Mouse (Mus musculus): ENCODE results near the gene Gm2a.
"Not testable (repeated sequence)": the region's sequence is repeated elsewhere in the genome, so short reads cannot be mapped to it uniquely, and the experiment has no call there.

Gm2a gene

DNA sequence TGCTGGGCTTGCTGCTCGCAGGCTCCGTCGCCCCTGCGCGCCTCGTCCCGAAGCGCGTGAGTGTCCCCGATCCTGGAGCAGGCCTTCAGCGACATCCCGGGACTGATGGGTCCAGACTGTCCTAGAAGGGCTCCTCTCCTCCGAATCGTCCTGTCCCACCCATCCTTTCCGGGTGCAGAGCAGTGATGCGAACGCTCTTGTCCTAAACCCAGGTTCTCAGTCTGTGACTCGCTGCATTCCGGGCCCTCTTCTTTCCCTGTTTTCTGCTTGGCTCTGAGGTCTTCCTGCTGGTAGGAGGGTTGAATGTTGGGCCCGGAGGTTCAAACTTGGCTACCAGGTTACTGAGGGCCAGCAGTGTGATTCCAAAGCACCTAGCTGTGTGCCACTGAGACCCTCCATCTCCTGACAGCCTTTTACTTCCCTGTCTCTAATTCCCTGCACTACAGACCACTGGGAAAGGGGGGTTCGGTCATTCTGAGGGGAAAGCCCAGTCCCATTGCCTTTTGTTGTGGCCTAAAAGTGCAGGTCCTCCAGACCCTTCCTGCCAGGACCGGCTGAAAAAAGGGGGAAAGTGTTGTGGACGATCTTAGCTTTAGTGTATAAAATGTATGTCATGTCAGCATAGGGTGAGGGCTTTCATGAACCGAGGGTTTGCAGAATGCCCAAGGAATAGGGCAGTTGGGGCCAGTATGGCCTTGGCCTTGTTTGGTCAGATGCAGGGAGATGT lies 437 bp downstream of the Gm2a start:
- DNase-seq = no peak

DNA sequence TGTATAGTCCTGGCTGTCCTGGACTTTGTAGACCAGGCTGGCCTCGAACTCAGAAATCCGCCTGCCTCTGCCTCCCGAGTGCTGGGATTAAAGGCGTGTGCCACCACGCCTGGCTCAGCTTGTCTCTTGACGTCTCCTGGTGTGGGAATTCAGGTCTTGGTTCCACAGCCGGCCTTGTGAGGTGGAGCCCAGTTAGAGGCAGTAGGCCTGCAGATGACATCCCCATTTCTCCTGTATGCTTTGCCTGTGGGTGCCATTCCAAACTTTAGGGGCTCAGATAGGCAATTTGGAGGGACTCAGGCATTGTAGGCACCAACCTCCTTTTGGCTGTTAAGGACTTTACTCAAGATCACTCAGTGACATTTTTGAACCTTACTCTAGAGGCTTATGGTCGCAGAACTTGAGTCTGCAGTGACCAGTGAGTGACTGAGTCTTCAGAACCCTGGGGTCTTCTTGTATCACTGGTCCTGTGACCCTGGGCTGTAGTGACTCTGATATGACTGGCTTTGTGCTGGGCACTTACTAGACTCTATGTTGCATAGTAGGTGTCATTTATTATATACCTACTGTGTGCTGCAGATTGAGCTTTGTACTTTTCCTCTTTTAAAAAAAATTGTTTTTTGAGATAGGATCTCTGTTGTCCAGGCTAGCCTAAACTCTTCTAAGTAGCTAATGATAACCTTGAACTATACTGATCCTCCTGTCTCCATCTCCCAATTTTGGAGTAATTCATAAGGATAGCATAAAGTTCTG lies 1.3 kb downstream of the Gm2a start:
- DNase-seq = peak; percentile 53

DNA sequence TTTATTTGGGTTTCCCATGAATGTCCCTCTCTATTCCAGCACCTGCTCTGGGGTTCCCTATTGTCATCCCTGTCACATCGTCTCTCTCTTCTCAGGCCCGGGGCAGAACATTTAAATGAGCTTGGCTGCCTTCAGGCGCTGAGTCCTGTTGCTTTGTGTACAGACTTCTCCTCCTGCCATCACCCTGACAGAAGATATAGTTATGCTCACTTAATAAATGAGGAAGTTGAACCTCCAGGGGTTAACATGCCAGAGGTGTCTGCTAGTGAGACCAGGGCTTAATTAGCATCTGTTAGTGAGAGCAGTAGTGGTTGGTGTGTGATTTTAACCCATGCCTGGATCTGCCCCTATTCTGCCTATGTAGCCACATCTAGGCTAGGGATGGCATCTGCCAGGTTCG lies 2.0 kb downstream of the Gm2a start:
- DNase-seq = no peak

DNA sequence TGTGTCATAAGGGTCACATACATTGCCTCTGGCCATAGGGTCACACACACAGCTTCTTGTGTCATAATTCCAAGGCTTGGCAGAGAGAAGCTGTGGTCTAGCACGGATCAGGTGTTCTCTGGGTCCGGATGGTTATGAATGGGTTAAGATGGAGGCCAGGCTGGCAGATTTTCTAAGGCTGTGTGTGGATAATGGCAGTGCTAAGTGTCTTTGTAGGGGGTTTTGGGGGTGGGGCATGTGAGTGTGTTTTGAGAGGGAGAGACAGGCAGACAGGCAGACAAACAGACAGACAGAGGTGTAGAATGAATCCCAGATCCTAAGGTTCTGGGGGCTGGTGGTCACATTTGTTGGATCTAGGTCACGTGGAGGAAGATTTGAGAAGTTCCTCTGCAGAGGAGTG lies 4.1 kb downstream of the Gm2a start:
- DNase-seq = peak; percentile 26

DNA sequence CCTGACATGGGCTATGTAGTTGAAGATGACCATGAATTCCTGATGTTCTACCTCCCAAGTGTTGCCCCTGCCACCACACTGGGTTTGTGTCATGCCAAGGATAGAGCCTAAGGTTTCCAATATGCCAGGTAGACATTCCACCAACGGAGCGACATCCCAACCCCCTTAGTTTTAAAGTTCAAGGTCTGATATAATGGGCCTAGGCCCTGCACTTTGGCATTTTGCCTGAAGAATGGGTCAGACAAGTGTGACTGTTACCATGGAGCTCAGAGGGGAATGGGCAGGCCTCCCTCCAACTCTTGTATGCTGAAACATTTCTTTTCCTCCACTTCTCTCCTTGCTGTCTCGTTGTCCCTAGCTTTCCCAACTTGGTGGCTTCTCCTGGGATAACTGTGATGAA lies 5.3 kb downstream of the Gm2a start:
- DNase-seq = peak; percentile 9

DNA sequence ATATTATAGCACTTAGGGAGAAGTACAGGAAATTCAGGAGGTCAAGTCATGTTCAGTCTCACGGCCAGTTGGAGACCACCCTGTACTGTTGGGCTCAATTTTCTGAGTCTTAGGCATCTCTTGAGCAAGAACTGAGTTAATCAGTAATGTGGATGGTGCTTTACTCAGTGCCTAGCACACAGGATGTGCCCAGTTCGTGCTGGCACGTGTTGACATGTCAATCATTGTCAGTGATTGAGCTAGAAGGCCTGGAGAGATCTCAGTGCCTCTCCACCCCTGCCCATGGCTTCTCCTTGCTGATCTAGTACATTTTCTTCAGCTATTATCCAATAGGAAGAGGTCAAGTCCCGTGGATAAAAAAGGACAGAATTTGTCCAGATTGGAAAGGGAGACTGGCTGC lies 7.5 kb downstream of the Gm2a start:
- peak; percentile 2 for DNase-seq

DNA sequence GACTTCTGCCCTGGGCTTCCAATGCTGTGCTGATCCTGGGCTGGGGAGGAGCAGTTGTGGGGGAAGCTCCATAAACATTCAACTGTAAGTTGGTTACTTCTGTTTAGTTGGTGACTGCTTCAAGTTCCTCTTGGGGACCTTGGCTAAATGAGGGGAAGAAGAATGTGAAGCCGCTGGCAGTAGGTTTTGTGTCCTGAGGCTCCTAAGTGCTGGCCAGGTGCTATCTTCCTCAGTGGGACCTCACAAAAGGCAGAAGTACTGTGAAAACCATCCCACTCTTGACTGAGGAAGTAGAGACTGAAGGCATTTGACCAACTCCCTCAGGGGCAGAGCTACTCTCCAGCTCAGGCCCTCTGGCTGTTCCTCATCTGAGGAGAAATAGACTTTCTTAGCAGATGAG lies 8.7 kb downstream of the Gm2a start:
- no peak for DNase-seq

DNA sequence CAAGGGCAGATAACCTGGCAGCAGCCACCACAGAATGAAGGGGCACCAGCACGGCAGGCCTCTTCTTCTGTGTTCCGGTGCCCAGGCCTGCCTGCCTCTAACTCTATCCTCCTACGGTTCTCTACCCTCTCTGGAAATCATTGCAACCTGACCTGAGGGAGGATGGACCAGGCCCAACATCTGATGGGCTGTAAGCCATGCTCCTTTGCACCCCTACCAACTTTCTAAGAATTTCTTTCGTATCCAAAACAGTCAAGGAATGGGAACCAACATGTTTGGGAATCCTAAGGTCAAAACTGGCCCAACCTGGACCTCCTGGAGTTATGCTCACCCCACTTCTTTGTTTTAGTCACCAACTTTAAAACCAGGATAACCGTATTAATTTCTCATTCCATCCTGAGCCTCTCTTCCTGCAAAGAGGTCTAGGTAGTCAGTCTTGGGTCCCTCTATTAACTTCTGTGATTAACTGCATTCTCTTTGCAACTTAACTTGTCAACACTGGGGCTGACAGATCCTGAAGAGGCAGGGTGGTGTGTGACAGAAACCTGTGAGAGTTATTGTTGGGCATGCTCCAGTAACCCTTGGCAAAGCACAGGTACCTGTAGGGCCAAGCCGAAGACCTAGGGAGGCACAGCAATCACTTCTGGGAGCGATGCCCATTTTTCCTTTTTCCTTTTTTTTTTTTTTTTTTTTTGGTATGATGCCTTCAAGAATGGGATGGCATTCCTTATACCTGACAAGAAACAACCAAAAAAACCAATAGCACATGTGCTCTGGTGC lies 11.8 kb downstream of the Gm2a start:
- DNase-seq = no peak

DNA sequence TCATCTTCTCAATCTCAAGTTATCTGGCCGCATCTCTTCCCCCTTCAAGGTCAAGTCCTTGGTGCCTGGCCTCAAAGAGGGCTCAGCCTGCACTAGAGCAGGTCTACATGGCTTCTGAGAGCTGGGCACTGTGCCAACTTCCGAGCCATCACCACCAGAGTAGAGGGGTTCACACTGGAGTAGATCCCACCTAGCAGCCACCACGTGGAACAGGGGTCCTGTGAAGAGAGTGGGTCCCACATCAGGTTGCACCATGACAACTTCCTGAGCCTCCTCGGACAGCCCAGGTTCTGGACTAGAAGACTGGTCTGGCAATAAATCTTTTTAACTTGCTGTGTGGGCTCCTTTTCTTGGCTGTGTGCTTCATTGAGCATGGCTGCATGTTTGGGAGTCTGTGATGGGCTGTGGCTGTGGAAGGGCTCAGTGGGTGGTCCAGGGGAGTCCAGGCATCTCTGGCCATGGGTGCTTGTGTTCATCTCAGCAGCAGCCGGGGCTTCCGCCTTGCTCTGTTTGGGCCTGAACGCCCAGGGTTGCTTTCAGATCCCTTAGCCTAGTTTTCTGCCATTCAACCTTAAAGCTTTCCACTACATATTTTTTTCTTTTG lies 12.8 kb downstream of the Gm2a start:
- DNase-seq = no peak

DNA sequence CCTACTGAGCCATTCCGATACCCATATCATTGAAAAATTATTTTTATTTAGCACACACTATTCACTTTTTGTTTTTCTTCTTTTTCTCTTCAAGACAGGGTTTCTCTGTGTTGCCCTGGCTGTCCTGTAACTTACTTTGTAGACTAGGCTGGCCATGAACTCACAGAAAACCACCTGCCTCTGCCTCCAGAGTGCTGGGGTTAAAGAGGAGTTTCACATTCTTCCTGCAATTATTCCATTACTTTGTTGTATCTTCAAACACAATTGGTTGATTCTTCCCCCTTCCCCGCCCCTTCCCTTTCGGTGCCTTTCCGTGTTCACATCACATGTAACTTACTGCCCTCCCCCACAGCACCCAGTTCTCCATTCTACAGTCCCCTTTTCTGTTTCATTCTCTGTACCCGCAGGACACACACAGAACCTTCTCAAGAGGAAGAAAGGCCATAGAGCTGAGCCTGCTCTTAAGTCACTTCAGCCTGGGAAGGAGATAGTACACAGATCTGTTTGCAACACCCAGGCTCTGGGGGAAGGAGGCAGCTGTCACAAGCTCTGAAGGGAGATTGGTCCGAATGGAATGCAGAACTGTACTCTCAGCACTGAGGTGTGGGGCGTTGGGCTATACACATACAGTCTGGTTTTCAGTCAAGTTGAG lies 15.4 kb downstream of the Gm2a start:
- no peak for DNase-seq

DNA sequence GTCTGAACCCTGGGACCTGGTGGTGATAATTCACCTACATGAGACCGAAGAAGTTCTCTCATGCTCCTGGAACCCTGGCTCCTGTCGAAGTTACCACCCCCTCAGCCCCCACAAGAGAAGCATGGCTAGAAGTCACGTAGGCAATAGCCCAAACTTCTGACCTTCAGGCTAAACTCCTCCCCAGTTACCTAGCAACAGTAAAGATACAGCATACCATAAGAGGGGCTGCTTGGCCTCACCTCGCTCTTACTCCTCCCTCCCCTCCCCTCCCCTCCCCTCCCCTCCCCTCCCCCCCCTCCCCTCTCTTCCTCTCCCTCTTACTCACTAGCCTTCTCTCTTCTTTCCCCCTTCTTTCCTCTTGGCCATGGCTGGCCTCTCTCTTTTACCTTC lies 15.9 kb downstream of the Gm2a start:
- DNase-seq = not testable (repeated sequence)

DNA sequence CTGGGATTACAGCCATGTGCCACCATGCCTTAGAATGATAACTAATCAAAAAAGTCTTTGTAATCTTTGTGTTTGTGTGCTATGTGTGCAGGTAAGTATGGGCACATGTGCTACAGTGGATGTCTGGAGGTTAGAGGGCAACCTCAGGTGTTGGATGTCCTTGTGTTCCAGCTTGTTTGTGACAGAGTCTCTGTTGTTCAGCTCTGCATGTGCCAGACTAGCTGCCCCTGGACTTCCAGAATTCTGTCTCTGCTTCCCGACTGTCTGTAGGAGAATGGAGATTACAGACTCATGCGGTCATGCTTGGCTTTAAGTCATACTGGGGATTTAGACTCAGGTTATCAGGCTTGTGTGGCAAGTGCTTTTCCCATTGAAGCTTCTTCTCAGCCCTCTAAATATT lies 16.4 kb downstream of the Gm2a start:
- DNase-seq = no peak

DNA sequence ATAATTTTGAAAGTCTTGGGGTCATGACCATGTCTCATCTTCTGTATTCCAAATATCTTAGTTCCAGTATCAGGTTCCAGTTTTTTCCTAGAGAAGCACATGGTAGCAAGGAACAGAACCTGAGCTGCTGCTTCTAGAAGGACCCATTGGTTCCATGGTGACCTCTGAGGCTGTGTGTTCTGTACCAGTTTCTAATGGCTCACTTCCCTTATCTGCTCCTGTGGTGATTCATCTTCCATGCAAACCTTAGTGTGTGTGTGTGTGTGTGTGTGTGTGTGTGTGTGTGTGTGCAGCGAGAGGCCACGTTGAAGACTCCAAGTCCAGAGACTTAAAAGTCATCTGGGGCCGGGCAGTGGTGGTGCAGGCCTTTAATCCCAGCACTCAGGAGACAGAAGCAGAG lies 18.1 kb downstream of the Gm2a start:
- DNase-seq = no peak

DNA sequence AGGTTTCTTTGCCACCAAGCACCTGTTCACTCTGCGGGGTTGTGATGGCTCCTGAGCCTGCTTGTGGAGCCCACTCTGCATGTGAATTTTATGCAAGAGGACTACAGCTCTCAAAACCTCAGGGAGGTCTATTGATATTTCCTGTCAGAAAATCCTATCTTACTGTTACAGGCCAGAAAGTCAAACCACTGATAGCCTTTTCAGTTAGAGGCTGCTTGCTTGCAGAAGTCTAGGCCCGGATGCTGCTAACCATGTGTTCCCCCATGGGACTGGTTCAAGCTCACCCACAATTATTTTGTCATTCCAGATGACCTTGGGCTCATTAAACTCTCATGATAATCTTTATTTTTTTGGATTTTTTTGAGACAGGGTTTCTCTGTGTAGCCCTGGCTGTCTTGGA lies 19.1 kb downstream of the Gm2a start:
- no peak for DNase-seq

DNA sequence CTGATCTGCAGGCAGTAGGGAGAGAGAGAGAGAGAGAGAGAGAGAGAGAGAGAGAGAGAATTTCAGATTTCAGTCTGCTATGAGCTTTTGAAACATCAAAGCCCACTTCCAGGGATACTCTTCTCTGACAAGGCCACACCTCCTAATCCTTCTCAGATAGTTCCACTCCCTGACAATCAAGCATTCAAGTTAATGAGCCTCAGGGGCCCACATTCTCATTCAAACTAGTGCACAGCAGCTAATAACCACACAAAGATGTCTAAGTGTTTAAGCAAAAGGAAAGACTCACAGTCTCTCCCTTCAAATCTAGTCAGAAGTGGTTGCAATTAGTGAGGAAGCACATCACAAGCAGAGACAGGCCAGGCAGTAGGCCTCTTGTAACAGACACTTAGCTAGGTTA lies 22.4 kb downstream of the Gm2a start:
- DNase-seq = no peak

DNA sequence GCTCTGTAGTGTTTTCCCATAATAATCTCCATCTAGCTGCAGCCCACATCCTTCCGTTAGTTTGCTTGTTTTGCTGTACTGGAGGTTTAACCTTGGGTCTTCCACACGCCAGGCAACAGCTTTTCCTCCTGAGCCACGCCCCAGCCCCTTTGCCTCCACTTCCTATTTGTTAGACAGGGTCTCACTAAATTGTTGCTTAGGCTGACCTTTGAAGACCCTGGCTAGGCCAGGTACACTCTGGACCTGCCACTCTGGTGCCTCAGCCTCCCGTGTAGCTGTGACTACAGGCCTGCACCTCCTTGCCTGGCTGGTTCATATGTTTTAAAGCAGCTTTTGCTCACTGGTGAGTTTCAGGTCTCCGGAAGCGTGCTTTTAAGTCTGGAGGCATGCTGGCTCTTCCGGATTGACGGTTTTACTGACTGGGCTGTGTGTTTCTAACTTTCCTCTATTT lies 22.9 kb downstream of the Gm2a start:
- DNase-seq = no peak

DNA sequence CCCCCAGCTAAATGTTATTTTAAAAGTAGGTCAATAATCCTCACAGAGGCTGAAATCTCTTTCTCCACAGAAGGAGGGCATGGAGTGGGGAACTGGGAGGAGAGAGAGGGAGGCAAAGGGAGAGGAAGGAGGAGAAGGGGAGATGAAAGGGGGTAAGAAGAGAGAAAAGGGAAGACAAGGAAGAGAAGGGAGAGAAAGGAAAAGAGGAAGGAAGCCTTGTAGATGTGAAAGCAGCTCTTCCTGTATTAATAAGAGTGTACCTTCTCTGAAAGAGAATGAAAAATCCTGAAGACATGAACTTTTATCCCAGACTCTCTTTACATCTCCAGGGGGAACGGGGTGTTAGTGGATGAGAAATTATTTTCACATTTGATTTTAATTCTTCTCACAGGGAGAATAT lies 23.5 kb downstream of the Gm2a start:
- no peak for DNase-seq

DNA sequence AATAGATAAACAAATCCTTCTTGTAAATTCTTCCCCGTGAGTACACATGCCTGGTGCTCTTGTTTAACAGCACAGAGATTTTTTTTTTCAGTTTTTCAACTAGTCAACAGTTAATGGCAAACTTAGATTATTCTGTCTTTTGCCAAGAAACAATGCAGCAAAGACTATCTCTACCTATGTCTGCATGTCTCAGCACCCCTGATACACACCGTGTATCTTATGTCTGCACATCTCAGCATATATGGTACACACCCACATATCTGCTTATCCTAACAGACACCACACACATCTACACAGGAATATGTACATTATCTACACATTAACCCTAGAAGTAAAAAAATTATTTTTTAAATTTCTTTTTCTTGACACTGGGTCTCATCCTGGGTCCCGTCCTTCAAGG lies 28.7 kb downstream of the Gm2a start:
- no peak for DNase-seq

DNA sequence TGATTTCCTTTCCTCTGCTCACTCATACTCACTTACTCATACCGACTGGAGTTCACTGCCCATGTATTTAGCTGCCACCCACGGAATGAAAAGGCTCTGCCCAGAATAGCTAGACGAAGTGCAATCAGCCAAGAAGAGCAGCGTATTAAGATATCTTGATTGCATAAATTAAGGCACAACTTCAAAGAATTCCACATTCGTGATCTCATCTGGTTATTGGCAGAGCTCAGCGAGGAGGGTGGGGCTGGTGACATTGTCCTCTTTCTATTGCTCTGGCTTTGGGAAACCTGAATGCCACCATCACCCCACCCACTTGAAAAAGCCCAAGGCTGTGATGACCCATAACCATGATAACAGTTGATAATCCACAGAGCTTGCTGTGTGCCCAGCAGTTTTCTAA lies 30.0 kb downstream of the Gm2a start:
- DNase-seq = no peak

DNA sequence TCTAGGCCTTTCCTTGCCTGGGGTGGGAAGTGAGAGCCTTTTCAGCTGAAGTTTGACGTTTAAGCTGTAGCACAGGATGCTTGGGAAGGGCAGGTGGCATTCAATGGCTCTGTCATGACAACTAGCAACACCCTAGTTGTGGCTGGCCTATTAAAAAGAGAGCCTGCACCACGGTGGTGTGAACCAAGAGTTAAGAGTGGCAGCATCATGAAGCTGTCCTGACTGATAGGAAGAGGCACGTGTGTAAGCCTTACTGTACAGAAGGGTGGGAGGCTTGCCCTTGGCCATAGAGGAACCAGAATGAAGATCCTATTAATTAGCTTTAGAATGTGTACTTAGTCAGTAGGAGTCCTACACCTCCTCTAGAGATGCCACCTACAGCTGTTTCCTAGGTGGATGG lies 30.5 kb downstream of the Gm2a start:
- no peak for DNase-seq

DNA sequence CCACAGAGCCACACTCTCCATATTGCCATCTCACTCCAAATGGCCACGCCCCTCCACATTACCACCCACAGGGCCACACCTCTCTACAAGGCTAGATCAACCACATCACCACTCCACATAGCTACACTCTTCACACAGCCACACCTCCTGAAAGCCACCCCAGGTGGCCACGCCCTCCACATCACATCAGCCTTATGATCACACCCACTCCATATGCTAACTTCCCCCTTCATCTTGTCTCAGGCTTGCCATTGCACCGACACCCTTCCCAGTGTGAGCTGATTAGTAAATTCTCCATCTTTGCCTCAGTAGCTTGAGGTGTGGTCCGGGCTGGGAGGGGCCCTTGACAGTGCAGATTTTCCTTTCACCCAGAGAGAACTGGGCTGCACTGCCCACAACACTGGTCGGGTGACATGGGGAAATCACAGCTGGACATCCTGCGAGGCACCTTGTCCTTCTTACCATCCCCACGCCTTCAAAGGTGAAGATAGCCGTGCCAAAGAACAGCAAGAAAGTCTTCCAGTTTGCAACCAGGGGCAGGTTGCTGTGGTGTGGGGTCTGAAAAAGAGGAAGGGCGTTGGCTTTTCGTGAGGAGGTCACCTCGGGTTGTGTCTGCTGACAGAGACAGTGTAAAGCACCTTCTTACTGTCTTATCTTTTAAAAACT lies 33.3 kb downstream of the Gm2a start:
- DNase-seq = no peak

DNA sequence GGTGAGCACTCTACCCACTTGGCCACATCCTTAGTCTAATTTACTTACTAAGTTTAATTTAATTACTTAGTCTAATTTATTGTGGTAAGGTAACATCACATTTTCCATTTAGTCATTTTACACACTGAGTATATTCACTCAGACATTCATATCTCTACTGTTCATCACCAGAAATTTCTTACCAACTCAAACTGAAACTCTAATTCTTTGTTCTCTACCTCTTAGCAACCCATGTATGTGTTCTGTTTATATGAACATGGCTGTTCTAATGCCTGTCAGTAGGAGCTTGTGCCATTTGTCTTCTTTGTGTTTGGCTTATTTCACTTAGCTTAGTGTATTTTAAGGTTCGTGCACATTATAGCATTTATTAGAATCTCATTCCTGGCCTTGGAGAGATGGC lies 34.0 kb downstream of the Gm2a start:
- DNase-seq = no peak

Data from cerebellum, adult 9-10 months (tissue).